Mouse (Mus musculus) lung, embryonic 14.5 days (tissue): ENCODE measurements around the gene Fars2. TPM values are rescaled to one million over a fixed set of nuclear protein-coding genes. Genes with fewer than 3 reads are reported as not detected.

Experiments
- ATAC-seq: fragments of 200-750 bp; cut with Nextera tagmentation; 2 replicates; pipeline ENCODE4 v1.8.0; 2017; ENCODE audit warnings: mild to moderate bottlenecking, moderate TSS enrichment, moderate library complexity; ENCODE audit not compliant: insufficient read depth
- DNase-seq: peaks from one replicate; pipeline ENCODE4 v3.0.0-alpha.2; 2015
- H3K27ac ChIP-seq: fragments of 300-500 bp; sonication (generic); 2 replicates; pipeline ENCODE4 v1.5.1; 2014; ENCODE audit warnings: low read depth, mild to moderate bottlenecking, moderate library complexity
- H3K27me3 ChIP-seq: fragments of 300-500 bp; sonication (generic); 2 replicates; pipeline ENCODE4 v1.6.1; 2014; ENCODE audit warnings: low read length, control low read depth; ENCODE audit not compliant: insufficient read depth
- H3K36me3 ChIP-seq: fragments of 300-500 bp; sonication (generic); 2 replicates; pipeline ENCODE4 v1.6.1; 2014; ENCODE audit warnings: control low read depth; ENCODE audit not compliant: insufficient read depth
- H3K4me1 ChIP-seq: fragments of 300-500 bp; sonication (generic); 2 replicates; pipeline ENCODE4 v1.6.1; 2014; ENCODE audit warnings: antibody characterized with exemption, control low read depth; ENCODE audit not compliant: insufficient read depth
- H3K4me2 ChIP-seq: fragments of 300-500 bp; sonication (generic); 2 replicates; pipeline ENCODE4 v1.6.1; 2014; ENCODE audit warnings: mild to moderate bottlenecking
- H3K4me3 ChIP-seq: fragments of 300-500 bp; sonication (generic); 2 replicates; pipeline ENCODE4 v1.5.1; 2014; ENCODE audit warnings: low read depth, low read length
- H3K9ac ChIP-seq: fragments of 300-500 bp; sonication (generic); 2 replicates; pipeline ENCODE4 v1.6.1; 2014
- H3K9me3 ChIP-seq: fragments of 300-500 bp; sonication (generic); 2 replicates; pipeline ENCODE4 v1.6.1; 2016; ENCODE audit warnings: low read depth, low read length, control low read depth
- CTCF ChIP-seq: IDR thresholded peaks from 2 replicates; pipeline ENCODE4 v1.5.1; 2016; ENCODE audit warnings: antibody characterized with exemption, low read depth
- WGBS: fragments of 180-500 bp; shearing (Covaris S2); extraction: QIAGEN DNeasy Blood & Tissue Kit; methylation state at CpG from one replicate; pipeline ENCODE4 v1.1.7; 2014; 5-methylcytosine and 5-hydroxymethylcytosine counted together
- polyA plus RNA-seq: library from polyadenylated mRNA; unstranded; fragments of >200 nt; fragmentation: Nextera tagmentation; extraction: Ambion mirVana; gene quantifications from 2 replicates; pipeline ENCODE4 v1.2.1, GENCODE M21; 2014

The Fars2 gene
- polyA plus RNA-seq, 1 experiment from 2014 or later = 29.3 TPM

DNA sequence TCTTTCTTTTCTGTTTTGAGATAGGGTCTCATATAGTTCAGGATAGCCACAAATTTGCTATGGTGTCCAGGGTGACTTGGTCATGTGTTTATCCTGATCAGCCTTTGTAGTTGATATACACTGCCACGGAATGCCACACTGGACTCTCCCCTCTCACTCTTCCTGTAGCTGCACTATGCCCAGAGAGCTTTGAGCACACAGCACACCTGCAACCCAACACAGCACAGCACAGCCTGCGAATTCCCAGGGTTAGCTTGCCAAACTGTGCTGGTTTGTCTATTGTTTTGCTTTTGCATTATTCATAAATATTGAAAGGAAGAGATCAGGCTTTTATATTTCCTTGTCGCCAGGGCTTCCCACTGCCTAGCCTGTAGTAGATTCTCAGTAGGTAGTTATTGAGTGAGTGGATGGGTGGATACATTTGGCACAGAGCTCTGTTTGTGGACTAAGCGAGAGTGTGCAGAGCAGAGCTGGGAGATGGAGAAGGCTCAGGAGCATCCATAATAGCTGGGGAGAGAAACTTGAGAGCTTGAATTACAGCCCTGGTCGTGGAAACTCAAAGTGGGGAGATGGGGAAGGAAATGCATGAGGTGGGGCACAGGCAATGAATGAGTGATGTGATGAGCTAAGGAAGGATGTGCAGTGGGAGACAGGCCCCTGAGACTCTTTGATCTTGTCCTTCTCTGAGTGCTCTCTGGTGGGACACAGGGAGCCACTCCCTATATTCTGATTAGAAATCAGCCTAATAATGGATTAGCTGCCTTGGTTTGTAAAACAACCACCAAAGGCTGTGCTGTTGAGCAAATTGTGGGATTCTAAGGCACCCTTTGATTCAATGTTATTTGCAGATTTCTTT is 146.3 kb downstream of the Fars2 start:
- no peaks in the 10 kb centered on the region; the same call in 1 of the 2 replicates for H3K4me1 ChIP-seq
- DNase-seq (no peak), ATAC-seq (no peak)
- H3K4me3 ChIP-seq = no peak overlapping the region
- H3K36me3 ChIP-seq = no peaks in the 10 kb centered on the region
- H3K9ac ChIP-seq = no peak overlapping the region
- no peaks in the 10 kb centered on the region for H3K9me3 ChIP-seq
- no peak for TF ChIP-seq CTCF
- WGBS = 60% methylated on average over 5 of the region's 5 CpGs
- H3K27me3 ChIP-seq = no peaks in the 10 kb centered on the region
- H3K4me2 ChIP-seq = no peak overlapping the region
- H3K27ac ChIP-seq = no peak overlapping the region

DNA sequence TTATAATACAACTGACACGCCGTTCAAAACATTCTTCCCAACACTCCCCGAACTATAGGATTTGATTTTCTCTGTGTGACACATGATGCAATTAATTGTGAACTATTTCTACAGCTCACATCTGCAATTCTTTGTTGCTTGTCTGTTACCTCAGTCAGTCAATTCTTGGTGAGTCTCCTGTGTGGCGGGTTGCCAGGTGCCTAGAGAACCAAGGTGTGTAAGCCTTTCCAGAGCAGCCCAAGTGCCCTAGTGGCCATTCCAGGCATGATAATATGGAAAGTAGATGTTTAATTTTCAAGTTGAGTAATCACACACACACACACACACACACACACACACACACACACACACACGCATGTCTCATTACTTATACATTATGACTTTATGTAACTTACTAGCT is 147.2 kb downstream of the Fars2 start:
- Histone ChIP-seq H3K9me3 (no peaks in the 10 kb centered on the region), H3K4me3 (no peak overlapping the region), H3K4me2 (no peak overlapping the region), H3K27me3 (no peaks in the 10 kb centered on the region), H3K4me1 (no peaks in the 10 kb centered on the region; the same call in 1 of the 2 replicates), H3K9ac (no peak overlapping the region), H3K36me3 (no peaks in the 10 kb centered on the region), H3K27ac (no peak overlapping the region)
- no peak for ATAC-seq
- DNase-seq = peak; percentile 22
- no peak for TF ChIP-seq CTCF
- WGBS = 81% methylated on average over 5 of the region's 5 CpGs

DNA sequence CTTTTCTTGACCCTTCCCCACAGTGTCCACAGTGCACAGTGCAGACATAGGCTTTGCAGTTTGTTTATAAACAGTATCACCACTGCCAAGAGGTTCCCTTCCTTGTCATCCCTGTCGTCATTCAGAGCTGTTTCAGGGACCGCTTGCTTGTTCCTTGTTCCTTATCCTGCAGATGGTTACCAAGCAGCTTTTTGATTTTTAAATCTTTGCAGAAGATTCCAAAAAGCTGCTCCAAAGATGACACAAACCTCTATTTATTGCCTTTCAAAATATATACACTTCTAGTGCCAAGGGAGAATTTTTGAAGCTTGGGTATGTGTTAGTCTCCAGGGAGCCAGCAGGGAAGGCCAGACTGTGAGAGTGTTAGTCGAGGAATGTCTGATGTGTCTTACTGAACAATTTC is 148.1 kb downstream of the Fars2 start:
- 36% methylated on average over 3 of the region's 3 CpGs for WGBS
- Histone ChIP-seq H3K9me3 (no peaks in the 10 kb centered on the region), H3K4me3 (no peak overlapping the region), H3K27ac (no peak overlapping the region), H3K4me2 (no peak overlapping the region), H3K36me3 (no peaks in the 10 kb centered on the region), H3K9ac (no peak overlapping the region), H3K27me3 (no peaks in the 10 kb centered on the region), H3K4me1 (no peaks in the 10 kb centered on the region; the same call in 1 of the 2 replicates)
- DNase-seq = peak; percentile 72
- no peak for TF ChIP-seq CTCF
- peak; percentile 94 for ATAC-seq

DNA sequence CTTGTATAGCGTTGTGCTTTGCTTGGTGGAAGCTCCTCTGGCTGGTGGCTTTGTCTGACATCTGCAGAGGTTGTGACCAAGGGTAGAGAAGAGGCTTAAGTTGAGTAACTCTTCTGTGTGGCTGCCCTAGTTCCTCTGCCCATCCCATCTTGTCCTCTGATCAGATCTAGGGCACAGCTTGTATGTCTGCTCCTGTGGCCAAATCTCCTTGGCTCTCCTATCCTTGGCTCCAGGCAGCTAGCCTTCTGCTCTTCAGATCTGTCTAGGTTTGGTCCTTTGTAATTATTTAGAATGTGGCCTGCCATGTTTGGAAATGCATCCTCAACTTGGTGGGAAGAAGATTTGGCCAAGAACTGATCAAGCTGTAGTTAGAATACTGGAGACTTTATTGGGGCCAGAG is 150.2 kb downstream of the Fars2 start:
- ATAC-seq = no peak
- H3K36me3 ChIP-seq = no peaks in the 10 kb centered on the region
- WGBS = 80% methylated on average over 1 of the region's 1 CpGs
- no peak for DNase-seq
- H3K27me3 ChIP-seq = no peaks in the 10 kb centered on the region
- H3K4me2 ChIP-seq = no peak overlapping the region
- H3K4me1 ChIP-seq = no peaks in the 10 kb centered on the region; the same call in 1 of the 2 replicates
- no peaks in the 10 kb centered on the region for H3K9me3 ChIP-seq
- no peak overlapping the region for H3K9ac ChIP-seq
- no peak overlapping the region for H3K27ac ChIP-seq
- TF ChIP-seq CTCF = no peak
- H3K4me3 ChIP-seq = no peak overlapping the region

DNA sequence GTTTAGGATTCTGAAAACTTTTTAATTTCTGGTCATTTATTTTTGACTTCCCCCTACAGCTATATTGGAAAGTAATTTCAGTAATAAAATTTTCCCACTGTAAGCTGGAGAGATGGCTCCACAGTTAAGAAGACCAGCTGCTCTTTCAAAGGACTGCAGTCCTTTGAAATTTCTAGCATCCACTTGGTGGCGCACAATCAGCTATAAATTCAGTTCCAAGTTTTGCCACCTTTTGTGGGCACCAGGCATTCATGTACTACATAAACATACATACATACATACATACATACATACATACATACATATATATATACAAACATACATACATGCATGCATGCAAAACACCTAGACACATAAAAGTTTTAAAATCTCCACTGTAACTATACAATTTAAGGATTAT is 153.7 kb downstream of the Fars2 start:
- H3K4me1 ChIP-seq = no peaks in the 10 kb centered on the region
- DNase-seq (peak; percentile 12), ATAC-seq (no peak)
- no peaks in the 10 kb centered on the region for H3K9me3 ChIP-seq
- no peak for TF ChIP-seq CTCF
- H3K27ac ChIP-seq = no peak overlapping the region
- H3K36me3 ChIP-seq = no peaks in the 10 kb centered on the region
- no peak overlapping the region for H3K4me2 ChIP-seq
- no peak overlapping the region for H3K9ac ChIP-seq
- WGBS = 89% methylated on average over 1 of the region's 1 CpGs
- no peak overlapping the region for H3K4me3 ChIP-seq
- no peaks in the 10 kb centered on the region for H3K27me3 ChIP-seq

DNA sequence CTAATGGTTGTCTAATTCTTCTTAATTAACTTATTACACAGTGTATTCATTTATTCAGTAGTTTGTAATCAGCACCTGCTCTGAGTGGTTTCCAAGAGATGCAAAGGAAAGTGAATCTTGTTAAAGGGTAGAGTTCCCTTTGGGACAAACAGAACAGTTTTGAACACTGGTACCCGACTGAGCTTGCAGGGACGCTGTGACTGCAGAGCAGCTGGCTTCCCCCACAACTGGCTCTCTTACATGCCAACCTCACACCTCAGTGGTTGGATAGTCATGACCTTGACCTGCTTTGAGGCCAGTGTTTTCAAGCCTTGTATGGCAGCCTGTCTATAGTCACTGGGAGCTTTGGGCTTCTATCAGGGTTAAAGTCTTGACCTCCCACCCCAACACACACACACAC is 156.3 kb downstream of the Fars2 start:
- Histone ChIP-seq H3K4me3 (no peak overlapping the region), H3K9ac (no peak overlapping the region), H3K36me3 (no peaks in the 10 kb centered on the region), H3K4me2 (no peak overlapping the region), H3K27me3 (no peaks in the 10 kb centered on the region), H3K9me3 (no peaks in the 10 kb centered on the region), H3K4me1 (no peaks in the 10 kb centered on the region), H3K27ac (no peak overlapping the region)
- ATAC-seq (no peak), DNase-seq (no peak)
- no peak for TF ChIP-seq CTCF
- WGBS = 73% methylated on average over 2 of the region's 2 CpGs

DNA sequence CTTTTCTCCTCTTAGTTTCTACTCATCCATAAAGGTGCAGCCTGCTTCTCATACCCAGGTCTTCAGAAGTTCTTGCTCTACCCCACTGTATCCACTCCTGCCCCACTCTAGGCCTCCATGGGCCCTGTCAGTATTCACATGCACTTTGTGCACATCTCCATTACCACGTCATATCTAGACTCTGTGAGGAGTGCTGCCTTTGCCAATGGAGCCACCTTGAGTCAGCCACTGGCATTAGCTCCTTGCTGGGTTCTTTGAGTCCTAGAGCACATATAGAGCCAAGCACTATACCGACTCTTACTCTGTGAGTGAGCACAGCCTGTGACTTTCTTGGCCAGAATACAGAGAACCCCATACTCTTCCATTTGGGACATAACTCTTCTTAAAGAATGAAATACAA is 159.0 kb downstream of the Fars2 start:
- H3K36me3 ChIP-seq = no peaks in the 10 kb centered on the region
- no peaks in the 10 kb centered on the region for H3K9me3 ChIP-seq
- WGBS = 67% methylated on average over 2 of the region's 2 CpGs
- no peak overlapping the region for H3K27ac ChIP-seq
- peak; percentile 37 for TF ChIP-seq CTCF
- ATAC-seq (no peak), DNase-seq (no peak)
- no peak overlapping the region for H3K4me3 ChIP-seq
- no peak overlapping the region for H3K4me2 ChIP-seq
- no peaks in the 10 kb centered on the region for H3K27me3 ChIP-seq
- no peak overlapping the region for H3K9ac ChIP-seq
- H3K4me1 ChIP-seq = no peaks in the 10 kb centered on the region
